Mouse (Mus musculus): ENCODE data around the gene Pcdh15.

Gene Pcdh15

GRCm38 (mm10) chr10:74305439-74306158 lies 1206.5 kb downstream of the Pcdh15 start:
- no peak for DNase-seq (ENCODE audit: low read depth, low spot score)

- no peak for DNase-seq (ENCODE audit: low read depth, low spot score)
Observed at GRCm38 (mm10) chr10:74307035-74307434, 1207.9 kb downstream of the Pcdh15 start.

GRCm38 (mm10) chr10:74316091-74316490 lies 1216.9 kb downstream of the Pcdh15 start:
- no peak for DNase-seq (ENCODE audit: low read depth, low spot score)

- no peak for DNase-seq (ENCODE audit: low read depth, low spot score)
Observed at GRCm38 (mm10) chr10:74335412-74335811, 1236.3 kb downstream of the Pcdh15 start.

- DNase-seq (ENCODE audit: low read depth, low spot score) = no peak
Observed at GRCm38 (mm10) chr10:74339247-74340160, 1240.4 kb downstream of the Pcdh15 start.

- DNase-seq (ENCODE audit: low read depth, low spot score) = no peak
Observed at GRCm38 (mm10) chr10:74359526-74359925, 1260.4 kb downstream of the Pcdh15 start.

- no peak for DNase-seq (ENCODE audit: low read depth, low spot score)
Observed at GRCm38 (mm10) chr10:74378697-74379096, 1279.6 kb downstream of the Pcdh15 start.

GRCm38 (mm10) chr10:74379276-74380134 lies 1280.4 kb downstream of the Pcdh15 start:
- no peak for DNase-seq (ENCODE audit: low read depth, low spot score)

- no peak for DNase-seq (ENCODE audit: low read depth, low spot score)
Observed at GRCm38 (mm10) chr10:74387538-74388499, 1288.7 kb downstream of the Pcdh15 start.

- DNase-seq (ENCODE audit: low read depth, low spot score) = no peak
Observed at GRCm38 (mm10) chr10:74403111-74403510, 1304.0 kb downstream of the Pcdh15 start.

- no peak for DNase-seq (ENCODE audit: low read depth, low spot score)
Observed at GRCm38 (mm10) chr10:74414021-74414420, 1314.9 kb downstream of the Pcdh15 start.

- DNase-seq (ENCODE audit: low read depth, low spot score) = no peak
Observed at GRCm38 (mm10) chr10:74414945-74415344, 1315.8 kb downstream of the Pcdh15 start.

- no peak for DNase-seq (ENCODE audit: low read depth, low spot score)
Observed at GRCm38 (mm10) chr10:74415359-74415758, 1316.2 kb downstream of the Pcdh15 start.

GRCm38 (mm10) chr10:74415949-74416348 lies 1316.8 kb downstream of the Pcdh15 start:
- DNase-seq (ENCODE audit: low read depth, low spot score) = no peak

- no peak for DNase-seq (ENCODE audit: low read depth, low spot score)
Observed at GRCm38 (mm10) chr10:74450069-74450468, 1350.9 kb downstream of the Pcdh15 start.

- peak; percentile 8 for DNase-seq (ENCODE audit: low read depth, low spot score)
Observed at GRCm38 (mm10) chr10:74463972-74464371, 1364.8 kb downstream of the Pcdh15 start.

GRCm38 (mm10) chr10:74480779-74481178 lies 1381.6 kb downstream of the Pcdh15 start:
- DNase-seq (ENCODE audit: low read depth, low spot score) = no peak

GRCm38 (mm10) chr10:74512315-74512714 lies 1413.2 kb downstream of the Pcdh15 start:
- DNase-seq (ENCODE audit: low read depth, low spot score) = no peak

- DNase-seq (ENCODE audit: low read depth, low spot score) = no peak
Observed at GRCm38 (mm10) chr10:74513743-74514142, 1414.6 kb downstream of the Pcdh15 start.

GRCm38 (mm10) chr10:74538371-74538770 lies 1439.2 kb downstream of the Pcdh15 start:
- DNase-seq (ENCODE audit: low read depth, low spot score) = no peak

- no peak for DNase-seq (ENCODE audit: low read depth, low spot score)
Observed at GRCm38 (mm10) chr10:74555326-74555725, 1456.2 kb downstream of the Pcdh15 start.

Data from A20 (cell line).